Mouse (Mus musculus): Measurements from ENCODE around the gene Adamts15.

- TF ChIP-seq POLR2A (IDR thresholded peaks at IDR 0.05; ENCODE audit: insufficient read depth, low read length): no peak
- no peak for TF ChIP-seq CTCF (IDR thresholded peaks at IDR 0.05; ENCODE audit: low read depth, low read length)
These were observed 36.0 kb downstream of the Adamts15 start for GRCm38 (mm10) chr9:30886276-30886675.

All from ES-Bruce4 (cell line).